Mouse (Mus musculus) ES-E14 (cell line): ENCODE measurements around the gene Tubgcp5. TPM values are rescaled to one million over a fixed set of nuclear protein-coding genes. Genes with fewer than 3 reads are reported as not detected.
A peak's percentile ranks its signal among the peaks of the same experiment; 100 is the strongest.

Experiments
- DNase-seq: peaks from one replicate; pipeline ENCODE4 v3.0.0-alpha.2; 2013; ENCODE audit warnings: low read depth, low spot score
- H3K27ac ChIP-seq: 2 replicates; pipeline ENCODE4 v1.5.1; 2012; ENCODE audit warnings: low read depth, mild to moderate bottlenecking, low read length, moderate library complexity, mixed read lengths; ENCODE audit not compliant: poor library complexity, insufficient read depth, severe bottlenecking
- H3K36me3 ChIP-seq: 2 replicates; pipeline ENCODE4 v1.6.1; 2012; ENCODE audit warnings: mild to moderate bottlenecking, low read length, moderate library complexity, mixed read lengths; ENCODE audit not compliant: control insufficient read depth, poor library complexity, insufficient read depth, severe bottlenecking
- H3K4me1 ChIP-seq, 2 experiments: fragments of 150-350 bp in 1 of 2; sonication (generic) in 1 of 2; 2 replicates each; pipeline ENCODE4 v1.6.1; 2012; ENCODE audit warnings: low read length in 2 of 2, mild to moderate bottlenecking in 1 of 2, mixed read lengths in 1 of 2; ENCODE audit not compliant: control insufficient read depth in 2 of 2, insufficient read depth in 2 of 2, poor library complexity in 1 of 2
- H3K4me3 ChIP-seq, 2 experiments: fragments of 150-350 bp in 1 of 2; sonication (generic) in 1 of 2; 2 replicates each; pipeline ENCODE4 v1.5.1; 2012; ENCODE audit warnings: low read length in 2 of 2, low read depth in 1 of 2, mild to moderate bottlenecking in 1 of 2, mixed read lengths in 1 of 2; ENCODE audit not compliant: insufficient read depth in 1 of 2, poor library complexity in 1 of 2, severe bottlenecking in 1 of 2
- H3K9ac ChIP-seq: 2 replicates; pipeline ENCODE4 v1.6.1; 2012; ENCODE audit warnings: low read depth, mild to moderate bottlenecking, low read length, mixed read lengths; ENCODE audit not compliant: poor library complexity, insufficient read depth, severe bottlenecking
- H3K9me3 ChIP-seq: fragments of 150-350 bp; sonication (generic); 2 replicates; pipeline ENCODE4 v1.6.1; 2012; ENCODE audit warnings: low read depth, mild to moderate bottlenecking, low read length; ENCODE audit not compliant: control insufficient read depth, insufficient read depth
- CHD2 ChIP-seq: IDR thresholded peaks from 2 replicates; pipeline ENCODE4 v1.6.1; 2014; ENCODE audit warnings: mild to moderate bottlenecking, low read depth, low read length, inconsistent platforms
- HCFC1 ChIP-seq: IDR thresholded peaks from 2 replicates; pipeline ENCODE4 v1.6.1; 2012; ENCODE audit warnings: low read length, inconsistent platforms, borderline replicate concordance; ENCODE audit not compliant: insufficient read depth
- MAFK ChIP-seq: IDR thresholded peaks from 2 replicates; pipeline ENCODE4 v1.6.1; 2014; ENCODE audit warnings: mild to moderate bottlenecking, low read depth, low read length, inconsistent platforms; ENCODE audit not compliant: insufficient read depth
- ZC3H11A ChIP-seq: IDR thresholded peaks from 2 replicates; pipeline ENCODE4 v1.6.1; 2012; ENCODE audit warnings: low read depth, mild to moderate bottlenecking, inconsistent platforms, low read length, borderline replicate concordance
- ZNF384 ChIP-seq: IDR thresholded peaks from 2 replicates; pipeline ENCODE4 v1.6.1; 2012; ENCODE audit warnings: low read depth, low read length, inconsistent platforms
- in situ Hi-C, 2 experiments: fragments of 600-800 bp; cut with MboI; formaldehyde crosslinking; loops; one replicate each; pipeline ENCODE4 v1.15.1; 2025; ENCODE audit warnings: low sequenced_read_pairs in 2 of 2, inconsistent platforms in 1 of 2; ENCODE audit not compliant: unreplicated experiment in 2 of 2
- total RNA-seq: library from RNA; depleted of rRNA; stranded (reverse); fragments of 300-350 nt; gene quantifications from 2 replicates; pipeline ENCODE4 v1.2.3, GENCODE M21; 2012

Tubgcp5 gene
- total RNA-seq, 1 experiment: 25.7 TPM

GRCm38 (mm10) chr7:55869220-55869619 is 75.3 kb downstream of the Tubgcp5 start:
- H3K4me3 ChIP-seq: no peak overlapping the region
- H3K9ac ChIP-seq: no peak overlapping the region
- peaks cover 0 to 5% of the 10 kb centered on the region in 2 experiments; a peak in 1 of 4 replicates for H3K4me1 ChIP-seq
- no peak for DNase-seq
- H3K9me3 ChIP-seq: no peaks in the 10 kb centered on the region
- TF ChIP-seq MAFK: no peak
- TF ChIP-seq HCFC1: no peak
- TF ChIP-seq CHD2: no peak
- TF ChIP-seq ZC3H11A: no peak
- no peak for TF ChIP-seq ZNF384
- in situ Hi-C loops: no loop called here
- no peak overlapping the region for H3K27ac ChIP-seq
- peaks cover 8% of the 10 kb centered on the region; the same call in 1 of the 2 replicates for H3K36me3 ChIP-seq

- Histone ChIP-seq H3K9me3 (no peaks in the 10 kb centered on the region), H3K36me3 (peaks cover 11% of the 10 kb centered on the region), H3K9ac (no peak overlapping the region), H3K4me1 (peaks cover 0 to 5% of the 10 kb centered on the region in 2 experiments; a peak in 1 of 4 replicates), H3K4me3 (no peak overlapping the region), H3K27ac (no peak overlapping the region)
- TF ChIP-seq ZC3H11A (no peak), CHD2 (no peak), ZNF384 (no peak), HCFC1 (no peak), MAFK (no peak)
- in situ Hi-C loops: no loop called here
- DNase-seq: no peak
Observed at GRCm38 (mm10) chr7:55870340-55871020, 76.5 kb downstream of the Tubgcp5 start.

- in situ Hi-C loops: no loop called here
- no peaks in the 10 kb centered on the region for H3K9me3 ChIP-seq
- DNase-seq: peak; percentile 12
- no peak overlapping the region for H3K9ac ChIP-seq
- peaks cover 0 to 5% of the 10 kb centered on the region in 2 experiments; a peak in 1 of 4 replicates for H3K4me1 ChIP-seq
- TF ChIP-seq ZC3H11A (no peak), MAFK (no peak), ZNF384 (no peak), CHD2 (no peak), HCFC1 (no peak)
- H3K36me3 ChIP-seq: peaks cover 11% of the 10 kb centered on the region
- no peak overlapping the region for H3K4me3 ChIP-seq
- H3K27ac ChIP-seq: no peak overlapping the region
Observed at GRCm38 (mm10) chr7:55871476-55871875, 77.5 kb downstream of the Tubgcp5 start.

GRCm38 (mm10) chr7:55874703-55875102 is 80.7 kb downstream of the Tubgcp5 start:
- no peak for DNase-seq

More at GRCm38 (mm10) chr7:55874703-55875102, 80.7 kb downstream of the Tubgcp5 start:
- H3K9ac ChIP-seq: no peak overlapping the region
- no peaks in the 10 kb centered on the region for H3K9me3 ChIP-seq
- H3K36me3 ChIP-seq: peaks cover 20% of the 10 kb centered on the region
- no peak overlapping the region for H3K27ac ChIP-seq
- TF ChIP-seq HCFC1 (no peak), ZC3H11A (no peak), MAFK (no peak), ZNF384 (no peak), CHD2 (no peak)
- peaks cover 0 to 2% of the 10 kb centered on the region in 2 experiments; a peak in 1 of 4 replicates for H3K4me1 ChIP-seq
- no peak overlapping the region for H3K4me3 ChIP-seq
- in situ Hi-C loops: no loop called here
